Mouse (Mus musculus) olfactory bulb, adult 2 months (tissue): ENCODE data around the gene S100a2.

Source experiments
- CTCF ChIP-seq: fragments of 200-500 bp; IDR thresholded peaks from 2 replicates; pipeline ENCODE4 v1.5.1; 2012; ENCODE audit warnings: low read depth, mild to moderate bottlenecking, low read length, moderate library complexity; ENCODE audit not compliant: insufficient read depth
- POLR2A ChIP-seq: fragments of 200-500 bp; IDR thresholded peaks from 2 replicates; pipeline ENCODE4 v1.6.1; 2012; ENCODE audit warnings: mild to moderate bottlenecking, low read depth, low read length, moderate library complexity; ENCODE audit not compliant: insufficient read depth

DNA sequence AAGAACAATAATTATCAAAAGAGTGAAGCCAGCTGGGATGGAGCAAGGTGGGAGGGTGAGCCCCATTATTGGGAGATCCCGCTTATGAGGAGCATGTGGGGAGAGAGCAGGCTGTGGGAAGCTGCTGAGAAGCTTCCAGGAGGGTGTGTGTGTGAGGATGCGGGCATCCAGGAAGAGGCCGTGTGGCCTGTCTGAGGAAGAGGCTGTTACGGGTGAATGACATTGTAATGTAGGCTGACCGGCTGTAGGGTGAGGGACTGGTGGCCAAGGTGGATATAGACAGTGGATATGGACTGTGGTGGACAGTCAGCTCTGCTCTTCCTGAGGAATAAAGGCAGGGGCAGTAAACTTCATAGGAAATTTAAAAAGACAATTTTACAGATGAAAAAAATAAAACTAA lies 35.4 kb downstream of the S100a2 start:
- TF ChIP-seq CTCF: no peak
- no peak for TF ChIP-seq POLR2A
